Mouse (Mus musculus) small intestine, adult 2 months (tissue): Measurements from ENCODE around the gene Abhd11.
A peak's percentile ranks its signal among the peaks of the same experiment; 100 is the strongest.

Experiments used
- CTCF ChIP-seq: fragments of 200-500 bp; IDR thresholded peaks from 2 replicates; pipeline ENCODE4 v1.5.1; 2012; ENCODE audit warnings: low read depth, mild to moderate bottlenecking, control low read depth, inconsistent platforms, low read length, moderate library complexity, mixed read lengths; ENCODE audit not compliant: insufficient replicate concordance, insufficient read length; ENCODE audit errors: extremely low read depth
- POLR2A ChIP-seq: fragments of 200-500 bp; IDR thresholded peaks from 2 replicates; pipeline ENCODE4 v1.6.1; 2012; ENCODE audit warnings: low read depth, mild to moderate bottlenecking, control low read depth, inconsistent platforms, low read length, moderate library complexity

- TF ChIP-seq POLR2A (no peak), CTCF (peak; percentile 46; the same call in 1 of the 2 replicates)
Observed at GRCm38 (mm10) chr5:135001309-135001708, 7.6 kb upstream of the Abhd11 start.
